Mouse (Mus musculus) spleen, adult 2 months (tissue): ENCODE data around the gene Tmem131.

Source experiments
- CTCF ChIP-seq: fragments of 200-500 bp; IDR thresholded peaks from 2 replicates; pipeline ENCODE4 v1.5.1; 2011; ENCODE audit warnings: mild to moderate bottlenecking, inconsistent platforms; ENCODE audit not compliant: insufficient read depth, insufficient read length, insufficient replicate concordance; ENCODE audit errors: extremely low read depth
- POLR2A ChIP-seq: fragments of 200-500 bp; IDR thresholded peaks from 2 replicates; pipeline ENCODE4 v1.6.1; 2011; ENCODE audit warnings: low read depth, low read length, inconsistent platforms

DNA sequence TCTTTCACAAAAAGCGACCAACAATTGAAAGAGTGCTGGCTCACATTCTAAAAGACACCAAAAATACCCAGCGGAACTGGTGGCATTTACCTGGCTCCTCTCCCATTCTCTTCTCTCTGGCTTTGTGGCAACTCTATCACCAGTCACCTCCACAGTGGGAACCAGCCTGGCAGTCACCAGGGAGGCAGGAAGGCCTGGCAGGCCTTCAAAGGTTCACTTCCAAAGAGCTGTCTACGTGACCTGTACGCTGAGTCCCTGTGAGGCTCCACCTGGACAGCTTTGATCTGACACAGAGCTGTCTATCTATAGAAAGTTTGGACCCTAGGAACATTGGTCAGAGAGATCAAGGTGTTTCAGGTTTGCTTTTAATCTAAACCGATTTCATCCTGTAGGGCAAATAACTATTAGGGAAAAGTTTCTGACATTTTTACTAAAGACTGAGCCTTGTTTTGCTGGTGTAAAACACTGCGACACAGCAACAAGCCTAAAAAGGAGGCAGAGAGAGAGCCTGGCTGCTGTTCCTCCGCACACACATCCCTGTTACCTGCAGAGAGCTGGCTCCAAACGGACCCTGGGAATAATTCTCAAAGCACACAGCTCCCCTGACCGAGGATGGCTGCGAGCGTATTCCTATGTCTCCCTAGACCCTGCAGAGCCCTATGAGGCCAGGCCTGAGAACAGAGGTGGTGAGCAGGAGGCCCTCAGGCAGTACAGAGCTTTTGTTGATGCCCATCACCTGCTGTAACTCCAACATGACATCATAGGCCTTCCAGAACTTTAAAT is 40.7 kb downstream of the Tmem131 start:
- TF ChIP-seq CTCF (no peak), POLR2A (no peak)
